Mouse (Mus musculus): Measurements from ENCODE around the gene Ccdc89. TPM values are rescaled to one million over a fixed set of nuclear protein-coding genes. Genes with fewer than 3 reads are reported as not detected.

Ccdc89 gene
- total RNA-seq, 2 experiments from 2014 or later = 0.58 TPM; not detected in 1

DNA sequence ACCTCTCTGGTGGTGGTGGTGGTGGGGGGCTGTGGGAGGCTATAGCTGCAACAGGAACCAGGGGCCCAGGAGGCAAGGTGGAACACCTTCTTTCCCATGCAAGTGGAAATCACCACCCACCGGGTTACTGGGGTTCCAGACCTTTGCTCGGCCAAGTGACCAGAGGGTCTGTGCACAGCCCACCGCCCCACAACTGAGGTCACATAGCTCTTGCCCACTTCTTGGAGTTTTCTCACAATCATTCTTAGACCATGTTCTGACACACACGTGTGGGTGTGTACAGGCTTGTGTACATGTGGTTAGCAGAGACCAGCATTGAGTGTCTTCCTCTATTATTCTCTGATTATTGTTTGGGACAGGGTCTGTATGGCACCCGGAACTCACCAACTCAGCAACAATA lies 35.1 kb downstream of the Ccdc89 start:
- ATAC-seq (replicated peaks; ENCODE audit: poor library complexity) = no peak

DNA sequence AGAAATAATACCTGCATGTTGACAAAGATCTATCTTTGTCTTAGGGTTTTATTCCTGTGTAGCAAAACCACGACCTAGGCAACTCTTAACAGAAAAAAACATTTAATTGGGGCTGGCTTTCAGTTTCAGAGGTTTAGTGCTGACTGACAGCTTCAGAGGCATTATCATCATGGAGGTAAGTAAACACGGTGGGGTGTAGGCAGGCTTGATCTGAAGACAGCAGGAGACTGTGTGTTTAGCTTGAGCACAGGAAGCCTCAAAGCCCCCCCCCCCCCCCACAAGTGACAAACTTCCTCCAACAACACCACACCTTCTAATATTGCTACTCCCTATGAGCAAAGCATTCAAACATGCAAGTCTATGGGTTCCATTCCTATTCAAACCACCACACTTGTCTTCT lies 47.1 kb downstream of the Ccdc89 start:
- ATAC-seq (replicated peaks; ENCODE audit: poor library complexity) = no peak

DNA sequence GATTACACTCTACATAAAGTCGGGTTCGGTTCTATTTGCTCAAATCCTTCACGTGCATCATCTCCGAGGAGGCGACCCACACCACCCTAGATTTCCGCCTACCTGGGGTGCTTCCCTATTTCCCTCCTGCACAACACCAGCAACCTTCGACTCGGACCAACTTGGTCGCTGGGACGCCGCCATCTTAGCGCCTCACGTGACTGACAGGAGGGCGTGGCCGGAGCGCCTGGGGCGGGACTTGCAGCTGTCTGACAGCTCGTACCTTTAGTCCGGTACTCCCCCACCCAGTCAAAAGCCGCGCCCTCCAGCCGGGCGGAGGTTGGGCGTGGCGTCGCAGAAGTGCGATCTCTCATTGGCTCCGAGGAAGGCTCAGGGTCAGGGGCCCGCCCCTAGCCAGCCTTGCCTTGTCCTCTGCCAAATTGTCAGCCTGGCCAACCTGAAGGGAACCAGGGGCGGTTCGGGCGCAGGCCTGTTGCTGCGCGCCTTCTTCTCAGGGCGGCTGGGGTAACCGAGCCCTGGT lies 49.5 kb downstream of the Ccdc89 start, which contains the start of gene Tmem126b:
Tmem126b (minus strand) TSS at position 209 of the 520 bp plus-strand sequence.
- peak; percentile 93 for ATAC-seq (replicated peaks; ENCODE audit: poor library complexity)

- peak; percentile 7; the same call in 1 of the 2 replicates for ATAC-seq (replicated peaks; ENCODE audit: poor library complexity)
Observed at GRCm38 (mm10) chr7:90476313-90477245, 50.2 kb downstream of the Ccdc89 start, which contains the start of gene Dlg2. Dlg2 (plus strand) TSS chr7:90476672.

Other genes with a start within 250 kb of the Ccdc89 start
- not detected in 2 replicates for gene Ccdc83, start 160.8 kb upstream of the Ccdc89 start, total RNA-seq (2015)
- not detected in 2 replicates for gene Ccdc83, start 160.8 kb upstream of the Ccdc89 start, total RNA-seq (2017)
- gene Sytl2, start 124.3 kb upstream of the Ccdc89 start, total RNA-seq (2015) = 0.10 TPM in 1 of 2 replicates, not detected in the other
- gene Sytl2, start 124.3 kb upstream of the Ccdc89 start, total RNA-seq (2017) = 0.17 and 1.0 TPM in 2 replicates
- gene Crebzf, start 16.2 kb downstream of the Ccdc89 start, total RNA-seq (2015) = 104 and 106 TPM in 2 replicates
- gene Crebzf, start 16.2 kb downstream of the Ccdc89 start, total RNA-seq (2017) = 55.0 and 76.4 TPM in 2 replicates
- 68.0 and 68.4 TPM in 2 replicates for gene Tmem126a, start 30.7 kb downstream of the Ccdc89 start, total RNA-seq (2015)
- 28.2 and 42.1 TPM in 2 replicates for gene Tmem126a, start 30.7 kb downstream of the Ccdc89 start, total RNA-seq (2017)
- gene Tmem126b, start 49.4 kb downstream of the Ccdc89 start, total RNA-seq (2015) = 9.3 and 12.1 TPM in 2 replicates
- 11.3 and 12.8 TPM in 2 replicates for gene Tmem126b, start 49.4 kb downstream of the Ccdc89 start, total RNA-seq (2017)
- 0.54 and 1.1 TPM in 2 replicates for gene Dlg2, start 50.1 kb downstream of the Ccdc89 start, total RNA-seq (2015)
- gene Dlg2, start 50.1 kb downstream of the Ccdc89 start, total RNA-seq (2017) = 0.25 and 2.1 TPM in 2 replicates